Mouse (Mus musculus) 416B (cell line): Measurements from ENCODE around the gene Skint10.
A peak's percentile ranks its signal among the peaks of the same experiment; 100 is the strongest.

Experiments used
- DNase-seq: peaks from one replicate; pipeline ENCODE4 v3.0.0; 2011; ENCODE audit warnings: low read depth

Gene Skint10

GRCm38 (mm10) chr4:112774766-112775165, at the start of gene Skint10:
Skint10 (minus strand) TSS chr4:112774866.
- DNase-seq: no peak

DNA sequence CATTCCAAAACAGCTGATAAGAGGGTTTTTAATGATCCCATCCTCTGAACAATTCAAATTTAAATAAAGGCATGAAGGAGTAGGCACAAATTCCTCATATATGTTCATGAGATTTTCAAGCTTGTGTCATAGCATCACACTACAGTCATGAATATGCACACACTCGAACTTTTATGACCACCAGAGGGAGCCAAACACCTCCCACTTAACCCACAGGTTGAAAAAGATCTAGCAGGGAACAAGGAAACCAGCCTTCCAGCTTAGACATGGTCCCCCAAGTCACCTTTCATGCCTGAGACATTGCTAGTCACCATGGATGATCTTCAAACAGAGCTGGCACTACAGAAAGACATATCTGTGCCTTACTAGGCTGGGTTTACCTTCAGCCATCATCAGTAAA, 16.0 kb upstream of the Skint10 start:
- DNase-seq: peak; percentile 11
